Mouse (Mus musculus): ENCODE measurements at regions not wholly inside any gene's neighbourhood (a gene's known extent, or its start where the extent isn't known, plus 50 kb on each side); places are given as distances from the start of the nearest gene placed in this dataset.
A peak's percentile ranks its signal among the peaks of the same experiment; 100 is the strongest.

DNA sequence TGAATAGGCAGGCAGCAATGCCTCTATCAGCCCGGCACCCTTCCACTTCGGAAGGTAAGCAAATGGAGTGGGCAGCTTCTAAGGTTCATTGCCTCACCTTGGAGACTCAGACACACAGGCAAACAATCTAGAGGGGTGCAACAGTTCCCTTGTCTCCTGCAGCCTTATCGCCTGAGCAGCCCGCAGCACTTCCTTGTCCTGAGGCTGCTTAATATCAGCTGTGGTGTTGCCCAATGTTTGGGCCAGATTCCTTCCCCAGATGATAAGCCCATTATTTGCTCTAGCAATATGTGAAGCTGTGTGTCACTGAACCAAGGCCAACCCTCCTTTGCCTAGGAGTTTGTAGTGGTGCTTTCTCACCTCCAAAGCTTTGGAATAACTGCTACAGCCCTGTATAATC lies 58.8 kb upstream of the Gpr141 start:
- H3K4me3 ChIP-seq = no peak overlapping the region
- H3K9ac ChIP-seq = no peak overlapping the region
- no peaks in the 10 kb centered on the region for H3K36me3 ChIP-seq
- 0 out of 2 replicates have a peak, but pooled peaks have one; percentile 27 for ATAC-seq (ENCODE audit: borderline replicate concordance, extremely low read depth, low FRiP score, low TSS enrichment)
- H3K4me1 ChIP-seq = no peaks in the 10 kb centered on the region
- H3K27me3 ChIP-seq = no peaks in the 10 kb centered on the region
- no peak overlapping the region for H3K27ac ChIP-seq
- 34% methylated on average over 4 of the region's 4 CpGs for WGBS
- no peaks in the 10 kb centered on the region for H3K9me3 ChIP-seq
- no peak overlapping the region for H3K4me2 ChIP-seq

DNA sequence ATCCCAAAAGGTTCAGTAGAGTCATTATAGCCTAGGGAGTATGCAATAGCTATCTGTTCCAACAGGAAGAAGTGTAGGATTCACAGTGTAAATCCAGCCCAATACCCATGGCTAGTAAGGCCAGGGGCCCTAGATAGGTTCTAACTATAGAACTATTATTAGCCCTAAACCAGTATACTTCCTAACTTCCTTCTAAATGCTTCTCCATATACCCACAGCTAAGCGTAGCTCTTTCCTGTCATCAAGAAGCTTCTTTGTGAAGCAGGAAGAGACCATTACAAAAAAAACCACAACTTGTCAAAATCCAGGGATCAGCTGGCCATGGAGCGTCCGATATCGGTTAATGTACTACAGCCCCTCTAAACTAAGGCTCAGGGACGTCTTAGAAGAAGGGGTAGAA lies 57.7 kb upstream of the Gpr141 start:
- Histone ChIP-seq H3K36me3 (no peaks in the 10 kb centered on the region), H3K4me2 (no peak overlapping the region), H3K9me3 (no peaks in the 10 kb centered on the region), H3K9ac (no peak overlapping the region), H3K4me1 (no peaks in the 10 kb centered on the region), H3K27ac (no peak overlapping the region), H3K4me3 (no peak overlapping the region), H3K27me3 (no peaks in the 10 kb centered on the region)
- WGBS = 73% methylated on average over 5 of the region's 5 CpGs
- no peak for ATAC-seq (ENCODE audit: borderline replicate concordance, extremely low read depth, low FRiP score, low TSS enrichment)

DNA sequence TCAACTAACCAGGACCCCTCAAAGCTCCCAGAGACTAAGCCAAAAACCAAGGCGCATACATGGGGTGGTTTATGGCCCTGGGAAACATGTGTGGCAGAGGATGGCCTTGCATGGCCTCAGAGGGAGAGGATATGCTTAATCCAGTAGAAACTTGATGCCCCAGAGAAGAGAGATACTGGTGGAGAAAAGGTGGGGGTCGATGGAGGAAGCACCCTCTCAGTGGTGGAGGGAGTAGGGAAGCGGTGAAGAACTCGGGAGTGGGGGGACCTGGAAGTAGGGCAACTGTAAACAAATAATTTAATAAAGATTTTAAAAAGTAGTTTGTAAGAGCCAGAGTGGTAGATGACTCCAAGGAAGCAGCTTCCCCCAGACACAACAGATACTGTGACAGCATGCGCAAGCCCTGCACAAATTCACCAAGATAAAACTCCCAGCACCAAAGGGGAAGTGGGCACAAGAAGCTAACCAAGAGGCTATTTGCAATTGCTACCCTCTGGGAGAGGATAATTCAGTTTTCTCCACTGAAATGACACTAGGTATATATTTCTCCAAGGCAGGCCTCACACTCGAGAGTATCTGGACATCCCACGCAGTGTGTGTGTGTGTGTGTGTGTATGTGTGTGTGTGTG lies 50.7 kb upstream of the Gpr141 start:
- WGBS = 79% methylated on average over 7 of the region's 7 CpGs
- H3K4me1 ChIP-seq = no peaks in the 10 kb centered on the region

More for the DNA sequence above, 50.7 kb upstream of the Gpr141 start:
- no peak overlapping the region for H3K27ac ChIP-seq
- H3K36me3 ChIP-seq = no peaks in the 10 kb centered on the region
- H3K4me2 ChIP-seq = no peak overlapping the region
- no peaks in the 10 kb centered on the region for H3K9me3 ChIP-seq
- H3K27me3 ChIP-seq = no peaks in the 10 kb centered on the region
- no peak for ATAC-seq (ENCODE audit: borderline replicate concordance, extremely low read depth, low FRiP score, low TSS enrichment)
- no peak overlapping the region for H3K9ac ChIP-seq
- no peak overlapping the region for H3K4me3 ChIP-seq

Data from lung, embryonic 15.5 days (tissue).